In genomic region chr14:87996561-87996960, GRCm38 (mm10) we compare ENCODE assay signal across 22 mouse cellular contexts.
DNase-seq lines count a peak whose midpoint lies in the region; ATAC-seq lines count a peak whose summit lies in the region.
"Had no signal": no experiment of that assay in that cellular context is flagged by ENCODE, and none has a peak within 500 bp of the region (broad histone marks: within the 10 kb centered on the region; RNA-seq: fewer than 3 reads in every experiment).

No protein-coding gene starts in this region.

- WGBS in forebrain, embryonic 13.5 days: 69% methylated on average over 2 of the region's 2 CpGs
- 92% methylated on average over 2 of the region's 2 CpGs for WGBS in forebrain, embryonic 10.5 days
- 25% methylated on average over 2 of the region's 2 CpGs for WGBS in forebrain, embryonic 16.5 days
- 74% methylated on average over 2 of the region's 2 CpGs for WGBS in forebrain, embryonic 12.5 days

- no peak for DNase-seq in forebrain, embryonic 10.5 days (ENCODE audit: extremely low spot score, low spot score)
- DNase-seq in brain, adult 2 months (ENCODE audit: low read depth, low spot score): peak; percentile 23
- DNase-seq in brain, embryonic 18.5 days (ENCODE audit: low read depth, low spot score): peak; percentile 12
- no peak for DNase-seq in left cerebral cortex, postnatal 4 days
- DNase-seq in frontal cortex, postnatal 25 days (ENCODE audit: low spot score in 2 of 2): no peak
- DNase-seq: adrenal gland, adult 2 months; adrenal gland, postnatal 10 days; adrenal gland, postnatal 25 days; B cell, adult 2 months; cerebellum, adult 11-12 months; cerebellum, adult 2 months; cerebellum, adult 9-10 months; cerebellum, postnatal 10 days; cerebellum, postnatal 25 days had no signal

- 0 out of 2 replicates have a peak, but pooled peaks have one; percentile 27 for ATAC-seq in forebrain, embryonic 13.5 days
- ATAC-seq in forebrain, embryonic 16.5 days: peak; percentile 20; the same call in 1 of the 2 replicates
- ATAC-seq in forebrain, embryonic 12.5 days (ENCODE audit: low FRiP score): no peak
- ATAC-seq: CD4-positive, CD25-positive, alpha-beta regulatory T cell, adult 4 months had no signal

- no peak overlapping the region for H3K27ac ChIP-seq in forebrain, embryonic 13.5 days
- no peak overlapping the region for H3K27ac ChIP-seq in forebrain, embryonic 10.5 days
- H3K27ac ChIP-seq in forebrain, embryonic 16.5 days (ENCODE audit: low read length): no peak overlapping the region
- no peak overlapping the region for H3K27ac ChIP-seq in forebrain, embryonic 12.5 days
- H3K27ac ChIP-seq: embryonic facial prominence, embryonic 10.5 days; embryonic facial prominence, embryonic 12.5 days had no signal

- H3K4me2 ChIP-seq in forebrain, embryonic 13.5 days: no peak overlapping the region
- H3K4me2 ChIP-seq in forebrain, embryonic 16.5 days (ENCODE audit: low read length): no peak overlapping the region
- no peak overlapping the region for H3K4me2 ChIP-seq in forebrain, embryonic 12.5 days
- H3K4me2 ChIP-seq: embryonic facial prominence, embryonic 12.5 days had no signal

- intact Hi-C loops in left cerebral cortex, postnatal 4 days (cut with DNase I): no loop called here

- H3K36me3 ChIP-seq in forebrain, embryonic 13.5 days (ENCODE audit: poor library complexity, severe bottlenecking): no peaks in the 10 kb centered on the region
- H3K36me3 ChIP-seq in forebrain, embryonic 10.5 days (replicated peaks): no peaks in the 10 kb centered on the region
- H3K36me3 ChIP-seq in forebrain, embryonic 16.5 days (ENCODE audit: control insufficient read depth, insufficient read depth): no peaks in the 10 kb centered on the region
- H3K36me3 ChIP-seq in forebrain, embryonic 12.5 days (replicated peaks): no peaks in the 10 kb centered on the region
- H3K36me3 ChIP-seq: embryonic facial prominence, embryonic 10.5 days; embryonic facial prominence, embryonic 12.5 days; G1E had no signal

- no peak overlapping the region for H3K4me3 ChIP-seq in forebrain, embryonic 13.5 days
- H3K4me3 ChIP-seq in forebrain, embryonic 10.5 days: no peak overlapping the region
- no peak overlapping the region for H3K4me3 ChIP-seq in forebrain, embryonic 16.5 days (replicated peaks; ENCODE audit: low read length)
- H3K4me3 ChIP-seq in forebrain, embryonic 12.5 days (replicated peaks): no peak overlapping the region
- H3K4me3 ChIP-seq: embryonic facial prominence, embryonic 10.5 days; embryonic facial prominence, embryonic 12.5 days had no signal

- H3K27me3 ChIP-seq in forebrain, embryonic 13.5 days: no peaks in the 10 kb centered on the region
- H3K27me3 ChIP-seq in forebrain, embryonic 10.5 days (ENCODE audit: poor library complexity, severe bottlenecking): no peaks in the 10 kb centered on the region
- H3K27me3 ChIP-seq in forebrain, embryonic 16.5 days (replicated peaks; ENCODE audit: control insufficient read depth, insufficient read depth, low read length): no peaks in the 10 kb centered on the region
- H3K27me3 ChIP-seq in forebrain, embryonic 12.5 days: no peaks in the 10 kb centered on the region
- H3K27me3 ChIP-seq: CH12.LX; embryonic facial prominence, embryonic 12.5 days had no signal

- H3K4me1 ChIP-seq in forebrain, embryonic 13.5 days: no peaks in the 10 kb centered on the region
- H3K4me1 ChIP-seq in forebrain, embryonic 10.5 days: no peaks in the 10 kb centered on the region
- no peaks in the 10 kb centered on the region for H3K4me1 ChIP-seq in forebrain, embryonic 16.5 days (replicated peaks; ENCODE audit: control insufficient read depth, insufficient read depth, low read length)
- H3K4me1 ChIP-seq in forebrain, embryonic 12.5 days: no peaks in the 10 kb centered on the region
- H3K4me1 ChIP-seq: embryonic facial prominence, embryonic 10.5 days; embryonic facial prominence, embryonic 12.5 days had no signal

- no peaks in the 10 kb centered on the region for H3K9me3 ChIP-seq in forebrain, embryonic 13.5 days (replicated peaks)
- no peaks in the 10 kb centered on the region for H3K9me3 ChIP-seq in forebrain, embryonic 10.5 days
- no peaks in the 10 kb centered on the region for H3K9me3 ChIP-seq in forebrain, embryonic 16.5 days (ENCODE audit: control insufficient read depth, low read length)
- no peaks in the 10 kb centered on the region for H3K9me3 ChIP-seq in forebrain, embryonic 12.5 days
- H3K9me3 ChIP-seq: embryonic facial prominence, embryonic 10.5 days; embryonic facial prominence, embryonic 12.5 days had no signal

- H3K9ac ChIP-seq in forebrain, embryonic 13.5 days: no peak overlapping the region
- no peak overlapping the region for H3K9ac ChIP-seq in forebrain, embryonic 16.5 days (replicated peaks; ENCODE audit: low read depth, low read length)
- no peak overlapping the region for H3K9ac ChIP-seq in forebrain, embryonic 12.5 days
- H3K9ac ChIP-seq: embryonic facial prominence, embryonic 12.5 days had no signal

Comparison
In these comparisons a context has a peak if more than half of its experiments do, and no peak if none do; other contexts are left out.
1. DNase-seq: peak in brain, adult 2 months (single experiment) and brain, embryonic 18.5 days (single experiment); none in forebrain, embryonic 10.5 days (single experiment), left cerebral cortex, postnatal 4 days (single experiment) and frontal cortex, postnatal 25 days (0 of 2).